Mouse (Mus musculus): Measurements from ENCODE around the gene Gabarap. TPM values are rescaled to one million over a fixed set of nuclear protein-coding genes. Genes with fewer than 3 reads are reported as not detected.

Gabarap gene
- polyA plus RNA-seq, 1 experiment from 2014 or later: 409 TPM

GRCm38 (mm10) chr11:69960616-69961015 lies 30.3 kb upstream of the Gabarap start:
- no peak for DNase-seq (ENCODE audit: low spot score)
- peaks cover 43% of the 10 kb centered on the region for H3K27me3 ChIP-seq (ENCODE audit: low read depth, poor library complexity, severe bottlenecking)

GRCm38 (mm10) chr11:69961841-69962240 lies 29.1 kb upstream of the Gabarap start:
- H3K27me3 ChIP-seq (ENCODE audit: low read depth, poor library complexity, severe bottlenecking): peaks cover 55% of the 10 kb centered on the region
- H3K9me3 ChIP-seq (replicated peaks): no peaks in the 10 kb centered on the region
- DNase-seq (ENCODE audit: low spot score): no peak
- no peak overlapping the region for H3K27ac ChIP-seq (replicated peaks)
- no peaks in the 10 kb centered on the region for H3K36me3 ChIP-seq
- no peak overlapping the region for H3K4me3 ChIP-seq
- H3K4me1 ChIP-seq: peaks cover 18% of the 10 kb centered on the region
- WGBS: 54% methylated on average over 5 of the region's 5 CpGs

More at GRCm38 (mm10) chr11:69960616-69961015, 30.3 kb upstream of the Gabarap start:
- WGBS: 23% methylated on average over 5 of the region's 5 CpGs
- H3K4me3 ChIP-seq: no peak overlapping the region
- H3K9me3 ChIP-seq (replicated peaks): no peaks in the 10 kb centered on the region
- H3K27ac ChIP-seq (replicated peaks): no peak overlapping the region
- peaks cover 7% of the 10 kb centered on the region for H3K4me1 ChIP-seq
- no peaks in the 10 kb centered on the region for H3K36me3 ChIP-seq

GRCm38 (mm10) chr11:69964650-69965270 lies 26.2 kb upstream of the Gabarap start, which contains the start of gene Cldn7:
Cldn7 (plus strand) TSS chr11:69964779.
- Histone ChIP-seq H3K9me3 (replicated peaks) (no peaks in the 10 kb centered on the region), H3K4me1 (peaks cover 19% of the 10 kb centered on the region), H3K36me3 (peaks cover 23% of the 10 kb centered on the region), H3K4me3 (peak within 1 kb of the TSS; percentile 35), H3K27ac (replicated peaks) (no peak within 1 kb of the TSS), H3K27me3 (ENCODE audit: low read depth, poor library complexity, severe bottlenecking) (peaks cover 74% of the 10 kb centered on the region)
- no peak for DNase-seq (ENCODE audit: low spot score)
- whole genome bisulfite sequencing: 10% methylated on average over 24 of the region's 24 CpGs

- no peak for DNase-seq (ENCODE audit: low spot score)
- peak overlapping the region; percentile 40 for H3K4me3 ChIP-seq
- peaks cover 19% of the 10 kb centered on the region for H3K4me1 ChIP-seq
- H3K27ac ChIP-seq (replicated peaks): no peak overlapping the region
- 2% methylated on average over 49 of the region's 49 CpGs for WGBS
- H3K27me3 ChIP-seq (ENCODE audit: low read depth, poor library complexity, severe bottlenecking): peaks cover 74% of the 10 kb centered on the region
- peaks cover 30% of the 10 kb centered on the region for H3K36me3 ChIP-seq
- no peaks in the 10 kb centered on the region for H3K9me3 ChIP-seq (replicated peaks)
These were observed 25.5 kb upstream of the Gabarap start for GRCm38 (mm10) chr11:69965271-69966005.

GRCm38 (mm10) chr11:69966006-69966859 lies 24.7 kb upstream of the Gabarap start:
- Histone ChIP-seq H3K27me3 (ENCODE audit: low read depth, poor library complexity, severe bottlenecking) (peaks cover 74% of the 10 kb centered on the region), H3K27ac (replicated peaks) (peak overlapping the region; percentile 55; the same call in 1 of the 2 replicates)

GRCm38 (mm10) chr11:69966860-69967517 lies 24.0 kb upstream of the Gabarap start:
- H3K27ac ChIP-seq (replicated peaks): peak overlapping the region; percentile 55; the same call in 1 of the 2 replicates
- H3K36me3 ChIP-seq: peaks cover 43% of the 10 kb centered on the region
- DNase-seq (ENCODE audit: low spot score): no peak
- peaks cover 68% of the 10 kb centered on the region for H3K27me3 ChIP-seq (ENCODE audit: low read depth, poor library complexity, severe bottlenecking)
- WGBS: 39% methylated on average over 17 of the region's 17 CpGs
- H3K4me3 ChIP-seq: peak overlapping the region; percentile 40
- H3K4me1 ChIP-seq: peaks cover 19% of the 10 kb centered on the region
- no peaks in the 10 kb centered on the region for H3K9me3 ChIP-seq (replicated peaks)

More at GRCm38 (mm10) chr11:69966006-69966859, 24.7 kb upstream of the Gabarap start:
- peaks cover 36% of the 10 kb centered on the region for H3K36me3 ChIP-seq
- H3K4me3 ChIP-seq: peak overlapping the region; percentile 40
- peaks cover 19% of the 10 kb centered on the region for H3K4me1 ChIP-seq
- 3% methylated on average over 59 of the region's 59 CpGs for WGBS
- peak; percentile 41 for DNase-seq (ENCODE audit: low spot score)
- no peaks in the 10 kb centered on the region for H3K9me3 ChIP-seq (replicated peaks)

- Histone ChIP-seq H3K36me3 (peaks cover 61% of the 10 kb centered on the region), H3K27me3 (ENCODE audit: low read depth, poor library complexity, severe bottlenecking) (peaks cover 50% of the 10 kb centered on the region), H3K27ac (replicated peaks) (no peak overlapping the region), H3K4me3 (no peak overlapping the region), H3K9me3 (replicated peaks) (no peaks in the 10 kb centered on the region), H3K4me1 (peaks cover 19% of the 10 kb centered on the region)
- DNase-seq (ENCODE audit: low spot score): no peak
- 89% methylated on average over 4 of the region's 4 CpGs for WGBS
These were observed 22.1 kb upstream of the Gabarap start for GRCm38 (mm10) chr11:69968793-69969192.

- H3K27ac ChIP-seq (replicated peaks): no peak overlapping the region
- peaks cover 76% of the 10 kb centered on the region for H3K36me3 ChIP-seq
- H3K27me3 ChIP-seq (ENCODE audit: low read depth, poor library complexity, severe bottlenecking): peaks cover 36% of the 10 kb centered on the region
- WGBS: 94% methylated on average over 6 of the region's 6 CpGs
- DNase-seq (ENCODE audit: low spot score): no peak
- H3K4me1 ChIP-seq: peaks cover 16% of the 10 kb centered on the region
- H3K9me3 ChIP-seq (replicated peaks): no peaks in the 10 kb centered on the region
- H3K4me3 ChIP-seq: no peak overlapping the region
These were observed 20.7 kb upstream of the Gabarap start for GRCm38 (mm10) chr11:69970222-69970621.

- Histone ChIP-seq H3K4me3 (no peak overlapping the region), H3K4me1 (peaks cover 12% of the 10 kb centered on the region), H3K27ac (replicated peaks) (no peak overlapping the region), H3K9me3 (replicated peaks) (no peaks in the 10 kb centered on the region), H3K27me3 (ENCODE audit: low read depth, poor library complexity, severe bottlenecking) (peaks cover 30% of the 10 kb centered on the region), H3K36me3 (peaks cover 81% of the 10 kb centered on the region)
- DNase-seq (ENCODE audit: low spot score): no peak
- 84% methylated on average over 3 of the region's 3 CpGs for WGBS
These were observed 20.2 kb upstream of the Gabarap start for GRCm38 (mm10) chr11:69970775-69971174.

- Histone ChIP-seq H3K27ac (replicated peaks) (no peak overlapping the region), H3K27me3 (ENCODE audit: low read depth, poor library complexity, severe bottlenecking) (no peaks in the 10 kb centered on the region), H3K36me3 (peaks cover 88% of the 10 kb centered on the region), H3K9me3 (replicated peaks) (no peaks in the 10 kb centered on the region), H3K4me3 (no peak overlapping the region), H3K4me1 (peaks cover 13% of the 10 kb centered on the region)
- WGBS: 92% methylated on average over 2 of the region's 2 CpGs
- DNase-seq (ENCODE audit: low spot score): no peak
These were observed 16.0 kb upstream of the Gabarap start for GRCm38 (mm10) chr11:69974907-69975306.

GRCm38 (mm10) chr11:69976271-69976670 lies 14.7 kb upstream of the Gabarap start:
- Histone ChIP-seq H3K4me3 (no peak overlapping the region), H3K36me3 (peaks cover 77% of the 10 kb centered on the region), H3K27ac (replicated peaks) (no peak overlapping the region), H3K4me1 (peaks cover 15% of the 10 kb centered on the region), H3K9me3 (replicated peaks) (no peaks in the 10 kb centered on the region), H3K27me3 (ENCODE audit: low read depth, poor library complexity, severe bottlenecking) (no peaks in the 10 kb centered on the region)
- WGBS: 87% methylated on average over 4 of the region's 4 CpGs
- DNase-seq (ENCODE audit: low spot score): no peak

GRCm38 (mm10) chr11:69979827-69980195 lies 11.1 kb upstream of the Gabarap start:
- Histone ChIP-seq H3K4me3 (peak overlapping the region; percentile 99), H3K27me3 (ENCODE audit: low read depth, poor library complexity, severe bottlenecking) (no peaks in the 10 kb centered on the region), H3K36me3 (peaks cover 62% of the 10 kb centered on the region), H3K9me3 (replicated peaks) (no peaks in the 10 kb centered on the region), H3K27ac (replicated peaks) (peak overlapping the region; percentile 99), H3K4me1 (peaks cover 39% of the 10 kb centered on the region)
- 4% methylated on average over 16 of the region's 16 CpGs for WGBS
- DNase-seq (ENCODE audit: low spot score): no peak
